Mouse (Mus musculus) kidney, postnatal 0 days (tissue): ENCODE data around the gene Cacnb4. TPM values are rescaled to one million over a fixed set of nuclear protein-coding genes. Genes with fewer than 3 reads are reported as not detected.

Experiments used
- ATAC-seq: fragments of 200-750 bp; cut with Nextera tagmentation; replicated peaks from 2 replicates; pipeline ENCODE4 v1.8.0; 2017; ENCODE audit warnings: low read depth, moderate number of reproducible peaks, moderate TSS enrichment, moderate library complexity; ENCODE audit not compliant: low FRiP score
- DNase-seq: peaks from one replicate; pipeline ENCODE4 v3.0.0-alpha.2; 2016; ENCODE audit warnings: low spot score
- H3K27ac ChIP-seq: fragments of 300-500 bp; sonication (generic); 2 replicates; pipeline ENCODE4 v1.5.1; 2014; ENCODE audit warnings: mild to moderate bottlenecking
- H3K27me3 ChIP-seq: fragments of 300-500 bp; sonication (generic); 2 replicates; pipeline ENCODE4 v1.6.1; 2014; ENCODE audit warnings: low read length, mixed read lengths; ENCODE audit not compliant: insufficient read depth
- H3K36me3 ChIP-seq: fragments of 300-500 bp; sonication (generic); 2 replicates; pipeline ENCODE4 v1.6.1; 2014; ENCODE audit warnings: low read length, mixed read lengths; ENCODE audit not compliant: insufficient read depth
- H3K4me1 ChIP-seq: fragments of 300-500 bp; sonication (generic); replicated peaks from 2 replicates; pipeline ENCODE4 v1.6.1; 2014; ENCODE audit warnings: antibody characterized with exemption, low read length, mixed read lengths; ENCODE audit not compliant: insufficient read depth
- H3K4me2 ChIP-seq: fragments of 300-500 bp; sonication (generic); 2 replicates; pipeline ENCODE4 v1.6.1; 2014; ENCODE audit warnings: mild to moderate bottlenecking, low read length, moderate library complexity, mixed read lengths
- H3K4me3 ChIP-seq: fragments of 300-500 bp; sonication (generic); replicated peaks from 2 replicates; pipeline ENCODE4 v1.5.1; 2014; ENCODE audit warnings: low read depth, low read length
- H3K9ac ChIP-seq: fragments of 300-500 bp; sonication (generic); 2 replicates; pipeline ENCODE4 v1.6.1; 2014; ENCODE audit warnings: low read depth, low read length
- H3K9me3 ChIP-seq: fragments of 300-500 bp; sonication (generic); replicated peaks from 2 replicates; pipeline ENCODE4 v1.6.1; 2016; ENCODE audit warnings: low read length, inconsistent platforms, mixed read lengths
- CTCF ChIP-seq: IDR thresholded peaks from 2 replicates; pipeline ENCODE4 v1.5.1; 2016; ENCODE audit warnings: antibody characterized with exemption, low read depth, mild to moderate bottlenecking, moderate library complexity
- WGBS: fragments of 180-500 bp; shearing (Covaris S2); extraction: QIAGEN DNeasy Blood & Tissue Kit; methylation state at CpG from one replicate; pipeline ENCODE4 v1.1.7; 2014; 5-methylcytosine and 5-hydroxymethylcytosine counted together
- polyA plus RNA-seq: library from polyadenylated mRNA; unstranded; fragments of >200 nt; fragmentation: Nextera tagmentation; extraction: Ambion mirVana; gene quantifications from 2 replicates; pipeline ENCODE4 v1.2.1, GENCODE M21; 2015

Cacnb4 gene
- polyA plus RNA-seq, 1 experiment from 2014 or later, result 2.0 TPM

DNA sequence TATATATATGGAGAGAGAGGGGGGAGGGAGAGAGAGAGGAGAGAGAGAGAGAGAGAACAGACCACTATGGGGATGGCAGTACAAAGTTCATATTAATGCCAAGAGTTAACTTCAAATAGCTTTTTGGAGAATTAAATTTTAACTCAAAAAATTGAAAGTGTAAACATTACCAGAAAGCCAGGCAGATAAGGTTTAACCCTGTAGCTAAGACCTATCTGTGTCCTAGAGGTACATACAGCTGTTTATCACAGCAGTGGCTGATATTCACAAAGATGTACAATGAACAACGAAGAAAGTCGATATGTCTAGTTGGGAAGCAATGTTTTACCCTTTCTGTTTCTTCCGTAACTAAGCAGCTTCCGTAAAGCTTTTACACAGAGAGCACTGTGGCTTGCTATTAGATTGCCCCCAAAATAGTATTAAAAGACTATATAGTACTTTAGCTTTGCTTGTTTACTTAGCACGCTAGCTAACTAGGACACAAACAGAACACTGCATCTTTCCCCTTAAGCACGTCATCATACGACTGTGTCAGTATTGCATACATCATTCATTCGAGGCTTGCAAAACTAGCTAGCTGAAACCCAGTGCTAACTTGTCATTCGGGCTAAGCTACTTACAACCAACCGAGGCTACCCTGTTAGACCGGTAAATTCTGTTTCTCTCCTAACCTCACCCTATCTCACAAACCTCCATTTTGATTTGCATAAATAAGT lies 72.5 kb downstream of the Cacnb4 start:
- H3K27ac ChIP-seq, result no peak overlapping the region
- H3K36me3 ChIP-seq, result no peaks in the 10 kb centered on the region
- no peak for DNase-seq
- H3K4me1 ChIP-seq, result no peaks in the 10 kb centered on the region
- WGBS, result 87% methylated on average over 11 of the region's 11 CpGs
- no peaks in the 10 kb centered on the region for H3K9me3 ChIP-seq
- no peaks in the 10 kb centered on the region for H3K27me3 ChIP-seq
- no peak for ATAC-seq
- no peak overlapping the region for H3K9ac ChIP-seq
- TF ChIP-seq CTCF, result no peak
- no peak overlapping the region for H3K4me2 ChIP-seq
- no peak overlapping the region for H3K4me3 ChIP-seq

DNA sequence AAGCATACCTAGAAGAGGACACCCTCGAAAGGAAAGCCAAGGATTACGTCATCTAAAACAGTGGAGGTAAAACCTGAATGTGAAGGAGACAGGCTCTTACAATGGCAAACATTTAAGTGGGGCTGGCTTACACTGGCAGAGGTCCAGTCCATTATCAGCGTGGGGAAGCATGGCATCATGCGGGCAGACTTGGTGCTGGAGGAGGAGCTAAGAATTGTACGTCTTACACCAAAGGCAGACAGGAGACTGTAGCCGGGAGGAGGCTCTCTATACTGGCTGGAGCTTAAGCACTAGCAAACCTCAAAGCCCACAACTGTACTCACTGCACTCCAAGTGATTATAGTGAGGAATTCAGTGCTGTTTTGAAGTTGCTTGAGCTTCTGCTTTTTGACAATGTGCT lies 73.2 kb downstream of the Cacnb4 start:
- Histone ChIP-seq H3K4me2 (no peak overlapping the region), H3K4me3 (no peak overlapping the region), H3K4me1 (no peaks in the 10 kb centered on the region), H3K27me3 (no peaks in the 10 kb centered on the region), H3K27ac (no peak overlapping the region), H3K9ac (no peak overlapping the region), H3K9me3 (no peaks in the 10 kb centered on the region), H3K36me3 (no peaks in the 10 kb centered on the region)
- no peak for DNase-seq
- ATAC-seq, result no peak
- no peak for TF ChIP-seq CTCF
- 76% methylated on average over 6 of the region's 6 CpGs for WGBS

DNA sequence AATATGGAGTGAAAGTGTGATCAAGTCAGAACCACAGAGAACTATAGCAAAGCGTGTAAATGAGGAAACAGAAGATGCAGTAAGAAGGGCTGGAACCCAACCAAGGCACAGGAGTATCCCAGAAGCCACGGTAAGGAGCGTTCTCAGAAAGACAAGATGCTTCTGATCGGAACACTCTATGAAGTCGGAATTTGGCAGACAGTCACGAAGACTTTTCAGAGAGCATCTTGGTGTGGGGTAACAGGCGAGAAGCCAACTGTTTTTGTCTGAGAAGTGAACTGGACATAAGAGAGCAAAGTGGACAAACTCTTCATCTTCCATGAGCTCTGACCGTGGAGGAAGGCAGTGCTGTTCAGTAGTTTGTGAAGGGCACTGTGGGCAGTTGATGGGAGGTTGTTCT lies 73.7 kb downstream of the Cacnb4 start:
- 78% methylated on average over 8 of the region's 8 CpGs for WGBS
- ATAC-seq, result no peak
- Histone ChIP-seq H3K27me3 (no peaks in the 10 kb centered on the region), H3K9me3 (no peaks in the 10 kb centered on the region), H3K9ac (no peak overlapping the region), H3K36me3 (no peaks in the 10 kb centered on the region), H3K4me3 (no peak overlapping the region), H3K27ac (no peak overlapping the region), H3K4me2 (no peak overlapping the region), H3K4me1 (no peaks in the 10 kb centered on the region)
- no peak for DNase-seq
- no peak for TF ChIP-seq CTCF

DNA sequence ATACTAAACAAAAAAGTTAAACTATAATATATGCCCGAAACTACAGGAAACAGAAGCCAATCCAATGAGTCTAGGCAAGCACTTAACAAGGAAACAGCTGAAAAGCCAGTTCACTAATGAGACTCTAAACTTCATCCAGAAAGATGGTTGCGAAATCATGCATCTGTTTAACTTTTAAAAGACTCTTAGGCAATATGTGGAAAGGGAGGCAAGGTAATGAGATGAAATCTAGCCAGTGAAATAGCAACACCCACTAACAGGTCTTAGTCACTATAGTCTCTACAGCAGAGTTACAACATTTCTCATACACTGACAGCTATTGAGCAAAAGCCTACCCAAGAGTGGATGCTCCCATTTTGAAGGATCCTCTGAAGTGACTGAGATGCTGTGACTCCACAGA lies 74.4 kb downstream of the Cacnb4 start:
- ATAC-seq (no peak), DNase-seq (no peak)
- no peak overlapping the region for H3K4me2 ChIP-seq
- no peak overlapping the region for H3K27ac ChIP-seq
- no peaks in the 10 kb centered on the region for H3K9me3 ChIP-seq
- no peaks in the 10 kb centered on the region for H3K4me1 ChIP-seq
- no peak overlapping the region for H3K9ac ChIP-seq
- TF ChIP-seq CTCF, result no peak
- WGBS, result 82% methylated on average over 2 of the region's 2 CpGs
- no peak overlapping the region for H3K4me3 ChIP-seq
- H3K36me3 ChIP-seq, result no peaks in the 10 kb centered on the region
- H3K27me3 ChIP-seq, result no peaks in the 10 kb centered on the region

DNA sequence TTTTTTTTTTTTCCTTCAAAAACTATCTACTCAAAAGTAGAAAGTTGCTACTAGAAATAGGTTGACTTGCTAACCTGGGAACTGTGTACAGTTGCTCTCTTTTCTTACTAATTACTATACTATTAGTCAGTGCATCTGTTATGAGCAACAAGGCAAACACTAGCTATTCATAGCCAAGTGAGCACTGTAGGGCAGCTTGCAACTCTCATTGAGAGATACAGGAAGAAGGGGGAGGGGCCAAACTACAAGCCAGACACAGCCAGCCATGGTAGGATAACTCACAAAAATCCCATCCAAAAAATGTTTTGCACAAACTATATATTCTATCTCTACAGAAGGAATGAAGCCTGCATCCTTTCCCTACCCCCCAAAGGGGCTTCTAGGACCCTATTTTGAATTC lies 79.1 kb downstream of the Cacnb4 start:
- Histone ChIP-seq H3K4me2 (no peak overlapping the region), H3K4me1 (no peaks in the 10 kb centered on the region), H3K9ac (no peak overlapping the region), H3K27me3 (no peaks in the 10 kb centered on the region), H3K27ac (no peak overlapping the region), H3K36me3 (no peaks in the 10 kb centered on the region), H3K9me3 (no peaks in the 10 kb centered on the region), H3K4me3 (no peak overlapping the region)
- TF ChIP-seq CTCF, result no peak
- ATAC-seq (no peak), DNase-seq (no peak)

DNA sequence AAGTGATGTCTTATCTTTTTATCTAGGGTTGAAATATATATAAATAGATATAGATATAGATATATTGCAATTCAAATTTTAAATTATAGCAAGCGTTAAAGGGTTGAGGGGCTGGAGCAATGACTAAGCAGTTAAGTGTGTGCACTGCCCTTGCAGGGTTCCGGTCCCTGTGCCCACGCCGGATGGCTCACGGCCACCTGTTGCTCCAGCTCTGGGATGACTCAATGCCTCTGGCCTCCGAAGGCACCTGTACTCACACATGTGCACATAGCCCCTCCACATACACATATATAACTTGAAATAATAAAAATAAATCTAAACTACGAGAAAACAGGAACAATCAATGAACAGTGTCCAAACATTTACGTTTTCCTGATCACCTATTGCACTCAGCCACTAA lies 82.8 kb downstream of the Cacnb4 start:
- Histone ChIP-seq H3K9ac (no peak overlapping the region), H3K36me3 (no peaks in the 10 kb centered on the region), H3K4me1 (0 out of 2 replicates have a peak, but pooled peaks cover 3% of the 10 kb centered on the region), H3K4me2 (no peak overlapping the region), H3K27me3 (no peaks in the 10 kb centered on the region), H3K9me3 (no peaks in the 10 kb centered on the region), H3K4me3 (no peak overlapping the region), H3K27ac (no peak overlapping the region)
- no peak for TF ChIP-seq CTCF
- DNase-seq (no peak), ATAC-seq (no peak)
- 84% methylated on average over 8 of the region's 8 CpGs for WGBS

DNA sequence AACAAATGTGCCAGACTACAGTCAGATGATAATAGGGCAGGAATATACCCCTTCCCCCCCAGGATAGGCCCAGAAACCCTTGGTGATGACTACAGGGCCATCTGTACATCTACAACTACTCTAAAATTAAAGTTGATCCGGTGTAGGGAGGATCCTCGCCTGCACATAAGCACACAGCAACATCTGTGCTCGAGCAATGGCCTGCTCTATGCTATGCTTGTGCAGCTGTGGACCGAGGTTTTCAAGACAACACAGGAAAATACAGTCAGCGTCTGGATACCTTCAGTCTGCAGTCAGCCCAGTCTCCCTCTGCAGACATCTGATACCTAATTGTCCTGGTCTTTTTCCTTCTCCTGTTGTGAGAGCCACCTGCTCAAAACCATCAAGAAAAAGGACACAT lies 83.4 kb downstream of the Cacnb4 start:
- 32% methylated on average over 5 of the region's 5 CpGs for WGBS
- Histone ChIP-seq H3K4me1 (0 out of 2 replicates have a peak, but pooled peaks cover 3% of the 10 kb centered on the region), H3K27me3 (no peaks in the 10 kb centered on the region), H3K4me2 (no peak overlapping the region), H3K9me3 (no peaks in the 10 kb centered on the region), H3K27ac (no peak overlapping the region), H3K4me3 (no peak overlapping the region), H3K9ac (no peak overlapping the region), H3K36me3 (no peaks in the 10 kb centered on the region)
- ATAC-seq, result no peak
- no peak for TF ChIP-seq CTCF
- peak; percentile 18 for DNase-seq
